Mouse (Mus musculus) MEL-GATA-1-ER (cell line): ENCODE measurements around the gene Frmd4b.
A peak's percentile ranks its signal among the peaks of the same experiment; 100 is the strongest.

Source experiments
- DNase-seq: peaks from one replicate; pipeline ENCODE4 v3.0.0-alpha.2; 2012; ENCODE audit warnings: low read depth; ENCODE audit errors: extremely low read depth

Gene Frmd4b

GRCm38 (mm10) chr6:97322126-97322525 is 295.2 kb downstream of the Frmd4b start:
- no peak for DNase-seq

- peak; percentile 47 for DNase-seq
Observed at GRCm38 (mm10) chr6:97321156-97321555, 296.2 kb downstream of the Frmd4b start.

- DNase-seq, result no peak
Observed at GRCm38 (mm10) chr6:97319081-97319480, 298.3 kb downstream of the Frmd4b start.

DNA sequence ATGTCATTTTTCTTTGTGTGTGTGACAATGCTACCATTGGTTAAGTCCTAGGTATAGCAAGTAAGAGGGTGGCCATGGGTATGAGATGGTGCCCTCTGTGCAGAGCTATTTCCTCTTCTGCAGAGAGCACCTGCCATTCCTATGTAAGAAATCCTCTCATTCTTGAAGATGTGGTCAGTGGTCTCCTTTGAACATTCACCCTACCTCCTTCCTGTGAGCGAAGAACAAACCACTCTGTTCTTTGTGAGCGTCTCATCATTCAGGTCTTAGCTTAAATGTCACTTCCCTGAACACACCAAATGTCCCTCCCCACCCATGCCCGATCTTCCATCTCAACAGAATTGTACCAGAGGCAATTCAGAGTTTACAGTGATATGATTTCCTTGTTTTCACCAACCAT is 299.4 kb downstream of the Frmd4b start:
- no peak for DNase-seq

GRCm38 (mm10) chr6:97316716-97317115 is 300.6 kb downstream of the Frmd4b start:
- no peak for DNase-seq

DNA sequence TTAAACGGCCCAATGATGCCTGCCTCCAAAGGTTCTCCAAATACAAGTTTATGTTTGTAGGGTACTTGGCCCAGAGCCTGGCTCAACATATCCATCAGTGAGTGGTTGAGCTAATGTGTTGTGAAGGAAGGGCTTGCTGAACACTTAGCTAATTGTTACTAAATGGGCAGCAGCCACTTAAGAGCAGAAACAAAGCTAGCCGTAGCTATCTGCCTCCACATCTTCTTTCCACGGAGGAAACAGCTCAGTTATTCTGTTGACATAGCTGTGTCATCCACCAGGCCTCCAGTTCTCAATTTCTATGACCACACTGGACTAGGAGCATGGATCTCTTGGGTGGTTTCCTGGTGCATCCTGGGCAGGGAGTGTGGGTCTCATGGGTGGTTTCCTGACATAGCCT is 302.0 kb downstream of the Frmd4b start:
- no peak for DNase-seq

DNA sequence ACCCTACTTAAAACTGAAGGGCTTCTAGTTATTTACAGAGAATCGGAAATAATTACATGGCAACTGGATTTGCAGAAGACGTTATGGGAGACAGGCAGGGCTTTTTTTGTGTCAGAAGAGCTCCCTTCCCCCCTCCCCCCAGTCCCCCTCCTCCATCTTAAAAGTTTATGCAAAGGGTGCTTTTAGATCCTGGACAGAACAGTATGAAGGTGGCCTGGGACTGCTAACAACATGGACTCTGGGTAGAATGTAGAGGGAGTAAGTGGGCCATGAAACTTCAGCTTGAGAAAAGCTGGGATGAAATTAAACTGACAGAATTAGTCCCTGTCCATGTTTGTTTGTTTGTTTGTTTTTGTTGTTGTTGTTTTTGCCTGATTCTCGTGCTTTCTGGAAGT is 304.8 kb downstream of the Frmd4b start:
- no peak for DNase-seq

GRCm38 (mm10) chr6:97311599-97312544 is 305.5 kb downstream of the Frmd4b start:
- peak; percentile 47 for DNase-seq

GRCm38 (mm10) chr6:97310901-97311331 is 306.4 kb downstream of the Frmd4b start:
- DNase-seq, result peak; percentile 16

DNA sequence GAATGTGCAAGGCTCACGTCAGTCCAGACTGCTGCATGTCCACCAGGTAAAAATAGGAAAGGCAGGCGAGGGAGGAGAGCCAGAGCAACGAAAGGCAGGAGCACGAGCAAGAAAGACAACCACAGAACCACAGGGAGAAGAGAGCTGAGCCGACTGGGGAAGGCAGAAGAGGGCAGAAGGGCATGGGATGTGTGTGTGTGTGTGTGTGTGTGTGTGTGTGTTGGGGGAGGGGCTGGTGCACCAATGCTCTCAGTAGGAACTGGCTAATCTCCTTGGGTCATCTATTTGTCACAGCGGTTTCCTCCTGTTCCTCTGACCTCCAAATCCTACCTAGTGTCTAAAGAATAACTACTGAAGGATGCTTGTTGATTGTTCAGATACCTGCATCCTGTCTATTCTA is 308.2 kb downstream of the Frmd4b start:
- DNase-seq, result no peak

DNA sequence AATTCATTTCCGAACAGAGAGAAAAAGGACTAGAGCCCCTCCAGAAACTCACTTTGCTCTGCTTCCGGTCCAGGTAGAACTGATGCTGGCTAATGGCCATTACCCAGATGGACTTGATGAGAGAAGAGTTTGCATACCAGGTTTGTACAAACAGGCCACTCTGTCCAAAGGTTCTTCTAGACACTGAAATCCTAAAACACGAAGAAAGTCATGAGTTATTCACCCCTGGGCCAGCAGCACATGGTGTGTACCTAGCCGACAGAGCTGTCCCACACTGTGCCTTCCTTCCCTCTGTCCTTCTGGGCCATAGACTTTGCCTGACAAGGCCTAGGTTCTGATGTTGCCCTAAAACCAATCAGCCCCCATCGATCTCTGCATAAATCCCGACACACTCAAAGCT is 308.8 kb downstream of the Frmd4b start:
- no peak for DNase-seq

DNA sequence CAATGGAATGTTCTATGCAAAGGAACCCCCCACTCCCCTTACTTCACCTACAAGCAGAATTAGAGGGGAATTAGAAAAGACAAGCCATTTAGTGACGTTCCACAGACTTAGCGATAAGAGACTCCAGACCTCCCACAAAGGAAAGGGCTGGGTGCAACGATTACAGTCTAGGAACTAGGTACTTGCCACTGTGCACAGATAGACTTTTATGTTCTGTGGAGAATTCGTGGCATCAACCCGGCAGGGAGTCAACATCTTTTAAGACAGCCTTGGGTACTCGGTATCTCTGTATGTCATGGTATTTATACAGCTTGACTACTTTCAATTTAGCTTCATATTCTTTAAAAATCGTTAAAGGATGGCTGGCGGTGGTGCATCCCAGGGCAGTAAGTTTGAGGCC is 310.1 kb downstream of the Frmd4b start:
- peak; percentile 62 for DNase-seq

- DNase-seq, result no peak
Observed at GRCm38 (mm10) chr6:97306351-97306750, 311.0 kb downstream of the Frmd4b start.

DNA sequence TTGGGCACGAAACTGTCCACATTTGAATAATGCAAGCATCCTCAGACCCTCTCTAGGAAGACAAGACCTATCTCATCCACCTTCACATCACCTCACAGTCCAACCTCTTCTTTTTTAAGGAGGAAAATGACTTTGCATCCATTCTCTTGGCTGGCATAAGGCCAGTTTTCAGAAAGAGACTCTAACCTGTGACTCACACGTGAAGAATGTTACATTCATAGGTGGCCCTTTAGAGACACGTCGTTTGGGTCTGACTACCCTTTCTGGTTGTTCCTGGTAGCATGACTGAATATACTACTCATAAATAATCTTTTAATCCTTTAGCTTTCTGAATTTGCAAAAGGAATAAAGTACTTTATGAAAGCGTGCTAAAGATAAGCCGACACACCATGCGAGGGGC is 311.9 kb downstream of the Frmd4b start:
- DNase-seq, result no peak

- DNase-seq, result no peak
Observed at GRCm38 (mm10) chr6:97305010-97305409, 312.3 kb downstream of the Frmd4b start.

GRCm38 (mm10) chr6:97303277-97304109 is 313.8 kb downstream of the Frmd4b start:
- no peak for DNase-seq

GRCm38 (mm10) chr6:97302303-97302702 is 315.0 kb downstream of the Frmd4b start:
- no peak for DNase-seq

DNA sequence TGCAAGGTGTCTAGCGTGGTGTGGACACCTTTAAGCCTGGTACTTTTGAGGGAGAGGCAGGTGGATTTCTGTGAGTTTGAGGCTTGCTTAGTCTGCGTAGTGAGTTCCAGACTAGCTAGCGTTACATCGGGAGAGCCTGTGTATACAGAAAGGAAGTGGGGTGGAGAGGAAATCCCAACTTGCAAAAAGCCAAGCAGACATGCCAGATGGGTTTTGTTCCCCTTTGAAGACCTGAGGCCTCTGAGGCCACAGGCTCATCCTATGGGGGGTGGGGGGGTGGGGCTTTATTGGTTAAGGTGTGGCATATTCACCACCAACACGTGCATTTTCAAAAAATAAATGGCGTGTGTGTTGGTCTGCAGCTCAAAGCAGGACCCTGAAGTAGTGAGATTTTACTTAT is 316.7 kb downstream of the Frmd4b start:
- DNase-seq, result no peak

DNA sequence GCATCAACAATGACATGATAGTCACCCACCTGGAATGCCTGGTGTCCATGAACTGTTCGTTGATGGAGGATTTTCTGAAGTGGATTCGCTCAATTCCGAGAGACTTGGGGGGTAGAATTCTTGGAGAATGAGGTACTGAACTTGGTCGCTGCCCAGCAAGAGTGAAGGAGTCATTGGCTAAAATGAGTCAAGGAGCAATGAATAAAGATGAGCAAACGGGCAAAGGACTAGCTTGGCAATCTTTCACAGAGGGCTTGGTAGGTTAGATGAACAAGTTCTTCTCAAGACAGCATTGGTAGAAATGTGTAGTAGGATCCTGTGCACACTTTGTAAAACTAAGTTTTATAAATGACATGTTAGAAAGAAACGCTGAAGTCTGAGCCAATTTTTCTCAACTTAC is 317.2 kb downstream of the Frmd4b start:
- no peak for DNase-seq

- no peak for DNase-seq
Observed at GRCm38 (mm10) chr6:97297151-97297550, 320.2 kb downstream of the Frmd4b start.

DNA sequence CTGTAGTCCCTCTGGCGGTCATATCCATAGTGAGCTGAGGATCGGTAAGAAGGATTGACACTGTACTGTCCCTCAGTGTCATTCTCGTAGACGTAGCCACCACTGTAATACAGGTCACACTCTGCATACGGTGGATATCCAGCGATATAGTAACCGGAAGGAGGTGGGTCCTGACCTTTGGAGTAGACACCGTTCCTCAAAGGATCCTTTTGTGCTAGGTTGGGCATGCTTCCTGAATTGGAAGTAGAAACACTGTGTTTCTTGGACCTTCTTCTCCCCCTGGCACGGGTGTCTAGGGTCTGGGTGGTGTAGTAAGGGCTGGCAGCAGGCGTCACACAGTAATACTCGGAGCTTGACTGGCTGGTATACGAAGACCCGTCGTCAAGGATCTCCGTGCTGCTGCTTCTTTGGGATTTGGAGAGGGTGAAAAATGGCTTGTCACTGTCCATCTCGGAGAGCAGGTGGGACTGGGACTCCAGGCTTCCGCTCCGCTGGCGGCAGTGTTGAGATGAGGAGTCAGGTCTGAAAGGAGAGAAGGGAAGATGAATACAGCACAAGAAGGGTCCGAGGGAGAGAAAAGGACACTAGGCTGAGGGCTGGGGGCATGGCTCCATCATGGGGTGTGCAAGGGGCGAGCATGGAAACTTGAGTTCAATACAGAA is 321.3 kb downstream of the Frmd4b start:
- no peak for DNase-seq

DNA sequence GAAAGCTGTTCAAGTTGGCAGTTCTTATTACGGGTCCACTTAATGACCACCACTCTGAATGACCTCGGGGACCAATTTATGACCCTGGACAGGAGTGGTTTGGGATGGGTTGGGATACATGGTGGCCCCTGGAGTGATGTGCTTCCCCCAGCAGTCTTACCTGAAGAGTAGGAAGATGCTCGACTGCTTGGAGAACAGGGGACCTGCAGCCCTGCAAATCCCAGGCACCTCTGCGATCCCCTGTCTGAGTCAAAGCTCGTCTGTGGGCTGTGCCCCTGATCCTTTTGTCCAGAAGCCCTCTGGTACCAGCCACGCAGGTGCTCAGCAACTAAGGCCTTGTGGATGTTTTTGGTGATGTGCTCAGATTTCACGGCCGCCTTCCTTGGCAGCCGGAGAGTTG is 321.9 kb downstream of the Frmd4b start:
- no peak for DNase-seq
